9 mouse cellular contexts compared by ENCODE assay signal in genomic region chr10:30729157-30730096, GRCm38 (mm10).
A peak's percentile ranks its signal among the peaks of the same experiment; 100 is the strongest.
DNase-seq lines count a peak whose midpoint lies in the region; ATAC-seq and TF ChIP-seq lines count a peak whose summit lies in the region.
"Had no signal": no experiment of that assay in that cellular context is flagged by ENCODE, and none has a peak within 500 bp of the region (broad histone marks: within the 10 kb centered on the region; RNA-seq: fewer than 3 reads in every experiment).

No protein-coding gene starts in this region.

- peak; percentile 99 for ATAC-seq in Patski
- peak; percentile 62 for ATAC-seq in intestine, postnatal 0 days
- ATAC-seq in heart, embryonic 11.5 days (replicated peaks; ENCODE audit: insufficient number of reproducible peaks, low FRiP score, low TSS enrichment) = no peak

- POLR2A ChIA-PET in Patski (lab: Charles Lee) = interaction anchor here (1.7 kb wide), 1 partner anchor 17 kb away, joined by 6 read pairs; no protein-coding TSS in a partner anchor

- H3K9ac ChIP-seq in intestine, postnatal 0 days (ENCODE audit: low read depth, low read length) = no peak overlapping the region
- no peak overlapping the region for H3K9ac ChIP-seq in heart, embryonic 11.5 days (ENCODE audit: low read depth, low read length)

- no peaks in the 10 kb centered on the region for H3K9me3 ChIP-seq in intestine, postnatal 0 days (ENCODE audit: control insufficient read depth)
- H3K9me3 ChIP-seq in heart, embryonic 11.5 days (replicated peaks; ENCODE audit: control insufficient read depth, low read length) = no peaks in the 10 kb centered on the region
- H3K9me3 ChIP-seq: midbrain, embryonic 10.5 days had no signal

- no peaks in the 10 kb centered on the region for H3K4me1 ChIP-seq in intestine, postnatal 0 days (replicated peaks; ENCODE audit: control insufficient read depth, insufficient read depth, low read length)
- H3K4me1 ChIP-seq in heart, embryonic 11.5 days (ENCODE audit: control insufficient read depth, insufficient read depth, low read length) = no peaks in the 10 kb centered on the region
- H3K4me1 ChIP-seq: midbrain, embryonic 10.5 days had no signal

- 0 out of 2 replicates have a peak overlapping the region, but pooled peaks have one; percentile 42 for H3K27ac ChIP-seq in intestine, postnatal 0 days (ENCODE audit: low read depth, low read length)
- H3K27ac ChIP-seq in heart, embryonic 11.5 days (ENCODE audit: low read depth, low read length) = no peak overlapping the region
- H3K27ac ChIP-seq: midbrain, embryonic 10.5 days had no signal

- H3K27me3 ChIP-seq in Patski = no peaks in the 10 kb centered on the region
- no peaks in the 10 kb centered on the region for H3K27me3 ChIP-seq in intestine, postnatal 0 days (replicated peaks; ENCODE audit: control insufficient read depth, insufficient read depth, low read length)
- no peaks in the 10 kb centered on the region for H3K27me3 ChIP-seq in heart, embryonic 11.5 days (ENCODE audit: control insufficient read depth, insufficient read depth, low read length)

- H3K4me2 ChIP-seq in intestine, postnatal 0 days (replicated peaks; ENCODE audit: low read depth) = no peak overlapping the region
- no peak overlapping the region for H3K4me2 ChIP-seq in heart, embryonic 11.5 days

- peak; percentile 38 for DNase-seq in kidney, adult 9 months
- DNase-seq in kidney, adult 18-20 months = no peak
- DNase-seq in Patski (ENCODE audit: low read depth, low spot score) = no peak
- DNase-seq in lung, postnatal 4 days = peak; percentile 11 to 32
- DNase-seq in heart, adult 18-20 months = no peak
- DNase-seq in thymus, postnatal 0 days (ENCODE audit: low spot score) = no peak

- peak; percentile 68 for TF ChIP-seq CTCF in Patski (IDR thresholded peaks at IDR 0.05)
- peak; percentile 67 for TF ChIP-seq CTCF in intestine, postnatal 0 days (IDR thresholded peaks at IDR 0.05; ENCODE audit: low read depth)

- no peaks in the 10 kb centered on the region for H3K36me3 ChIP-seq in intestine, postnatal 0 days (ENCODE audit: control insufficient read depth, insufficient read depth)
- no peaks in the 10 kb centered on the region for H3K36me3 ChIP-seq in heart, embryonic 11.5 days (ENCODE audit: control insufficient read depth, insufficient read depth, low read length)
- H3K36me3 ChIP-seq: midbrain, embryonic 10.5 days had no signal

- CTCF ChIA-PET in Patski (lab: Charles Lee) = interaction anchor here (0.8 to 1.8 kb wide), 6 partner anchors 9 to 73 kb away, joined by 3 to 8 read pairs (median 4); no protein-coding TSS in a partner anchor

- in situ Hi-C loops in Patski (cut with MboI; ENCODE audit: low pct_unique_long_range_greater_than_20kb) = no loop called here

- 84% methylated on average over 5 of the region's 5 CpGs for WGBS in intestine, postnatal 0 days
- WGBS in heart, embryonic 11.5 days (ENCODE audit: insufficient replicate concordance) = 81% methylated on average over 5 of the region's 5 CpGs

- H3K4me3 ChIP-seq in intestine, postnatal 0 days (ENCODE audit: low read depth, low read length) = no peak overlapping the region
- no peak overlapping the region for H3K4me3 ChIP-seq in heart, embryonic 11.5 days (ENCODE audit: low read depth, low read length)
- H3K4me3 ChIP-seq: midbrain, embryonic 10.5 days had no signal

Comparison
In these comparisons a context has a peak if more than half of its experiments do, and no peak if none do; other contexts are left out.
1. DNase-seq: peak in kidney, adult 9 months (single experiment) and lung, postnatal 4 days (2 of 2); none in kidney, adult 18-20 months (single experiment), Patski (single experiment), heart, adult 18-20 months (0 of 2) and thymus, postnatal 0 days (single experiment).